Mouse (Mus musculus) thymus, postnatal 25 days (tissue): ENCODE measurements around the gene Nap1l3.

Experiments used
- DNase-seq: peaks from one replicate; pipeline ENCODE4 v3.0.0; 2022

Gene Nap1l3

DNA sequence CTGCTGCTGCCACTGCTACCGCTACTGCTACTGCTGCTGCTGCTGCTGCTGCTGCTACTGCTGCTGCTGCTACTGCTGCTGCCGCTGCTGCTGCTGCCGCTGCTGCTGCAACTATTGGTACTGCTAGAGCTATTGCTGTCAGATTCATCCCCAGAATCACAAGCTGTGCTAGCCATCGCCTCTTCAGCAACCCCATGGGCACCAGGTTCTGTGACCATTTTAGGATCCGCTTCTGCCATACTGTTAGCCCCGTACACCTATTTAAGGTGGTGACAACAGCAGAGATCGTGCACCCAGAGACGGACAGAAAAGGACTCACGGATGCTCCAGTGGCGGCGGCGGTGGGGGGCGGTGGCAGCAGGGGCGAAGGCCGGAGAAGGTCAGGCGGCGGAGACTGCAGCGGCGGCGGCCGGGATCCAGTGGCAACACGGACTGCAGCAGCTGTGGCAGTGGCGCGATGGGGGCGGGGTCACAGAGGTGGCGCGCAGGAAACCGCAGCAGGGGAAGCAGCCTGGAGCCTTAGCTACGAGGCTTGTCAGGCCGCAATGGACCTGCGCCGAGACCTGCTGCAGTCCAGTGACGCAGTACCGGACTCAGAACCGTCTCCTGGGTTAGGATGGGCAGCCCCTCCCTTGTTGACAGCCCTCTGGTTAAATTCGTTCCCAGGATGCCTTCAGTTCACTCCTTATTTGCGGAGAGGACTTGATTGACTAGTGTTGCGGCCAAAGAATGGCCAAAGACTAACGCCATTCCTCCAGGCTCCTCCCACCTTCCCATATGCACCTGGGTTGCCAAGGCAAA, at the start of gene Nap1l3:
TSS of gene Nap1l3 (minus strand) at position 621 of the 801 bp plus-strand sequence.
- peak; percentile 1 for DNase-seq

DNA sequence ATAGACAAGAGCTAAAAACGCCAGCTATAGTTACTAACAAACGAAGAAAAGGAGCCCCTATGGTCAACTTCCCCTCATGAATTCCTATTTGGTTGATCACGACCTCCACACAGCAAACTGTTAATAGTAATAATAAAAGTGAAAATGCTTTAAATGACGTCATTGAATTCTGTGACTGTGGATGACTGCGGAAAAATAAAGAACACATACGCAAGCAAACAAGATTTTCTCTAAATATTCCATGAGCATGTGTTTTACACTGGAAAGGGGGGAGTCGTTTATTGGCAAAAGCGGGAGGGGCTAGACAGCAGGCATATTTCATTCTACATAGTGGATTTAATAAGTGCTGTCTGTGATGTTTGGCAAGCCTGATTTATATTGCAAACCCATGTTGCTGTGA, 451 bp upstream of the Nap1l3 start:
- DNase-seq: no peak
